Mouse (Mus musculus) stomach, embryonic 15.5 days (tissue): ENCODE measurements around the gene Zfhx3. TPM values are rescaled to one million over a fixed set of nuclear protein-coding genes. Genes with fewer than 3 reads are reported as not detected.

Experiments used
- ATAC-seq: fragments of 200-750 bp; cut with Nextera tagmentation; 2 replicates; pipeline ENCODE4 v1.8.0; 2017; ENCODE audit warnings: low read depth, moderate number of reproducible peaks, moderate TSS enrichment; ENCODE audit not compliant: insufficient read depth, low FRiP score
- H3K27ac ChIP-seq: fragments of 300-500 bp; sonication (generic); 2 replicates; pipeline ENCODE4 v1.5.1; 2015; ENCODE audit warnings: mild to moderate bottlenecking, inconsistent platforms
- H3K27me3 ChIP-seq: fragments of 300-500 bp; sonication (generic); replicated peaks from 2 replicates; pipeline ENCODE4 v1.6.1; 2015; ENCODE audit warnings: inconsistent platforms
- H3K36me3 ChIP-seq: fragments of 300-500 bp; sonication (generic); 2 replicates; pipeline ENCODE4 v1.6.1; 2015; ENCODE audit warnings: inconsistent platforms
- H3K4me1 ChIP-seq: fragments of 300-500 bp; sonication (generic); 2 replicates; pipeline ENCODE4 v1.6.1; 2015; ENCODE audit warnings: inconsistent platforms
- H3K4me2 ChIP-seq: fragments of 300-500 bp; sonication (generic); 2 replicates; pipeline ENCODE4 v1.6.1; 2015; ENCODE audit warnings: mild to moderate bottlenecking, inconsistent platforms
- H3K4me3 ChIP-seq: fragments of 300-500 bp; sonication (generic); replicated peaks from 2 replicates; pipeline ENCODE4 v1.5.1; 2015; ENCODE audit warnings: inconsistent platforms
- H3K9ac ChIP-seq: fragments of 300-500 bp; sonication (generic); 2 replicates; pipeline ENCODE4 v1.6.1; 2015; ENCODE audit warnings: inconsistent platforms
- H3K9me3 ChIP-seq: fragments of 300-500 bp; sonication (generic); 2 replicates; pipeline ENCODE4 v1.6.1; 2016; ENCODE audit warnings: inconsistent platforms
- WGBS: fragments of 180-500 bp; shearing (Covaris S2); methylation state at CpG from one replicate; pipeline ENCODE4 v1.1.7; 2015; 5-methylcytosine and 5-hydroxymethylcytosine counted together
- polyA plus RNA-seq: library from polyadenylated mRNA; unstranded; fragments of >200 nt; fragmentation: Nextera tagmentation; extraction: Ambion mirVana; gene quantifications from 2 replicates; pipeline ENCODE4 v1.2.1, GENCODE M21; 2015

Zfhx3 gene
- polyA plus RNA-seq, 1 experiment from 2014 or later: 12.9 TPM

- H3K4me3 ChIP-seq: no peak overlapping the region
- no peak overlapping the region for H3K27ac ChIP-seq
- no peaks in the 10 kb centered on the region for H3K36me3 ChIP-seq
- no peak for ATAC-seq
- H3K27me3 ChIP-seq: no peaks in the 10 kb centered on the region
- no peaks in the 10 kb centered on the region for H3K9me3 ChIP-seq
- H3K4me1 ChIP-seq: no peaks in the 10 kb centered on the region
- H3K9ac ChIP-seq: no peak overlapping the region
- WGBS: 66% methylated on average over 10 of the region's 10 CpGs
- no peak overlapping the region for H3K4me2 ChIP-seq
These were observed 635.9 kb downstream of the Zfhx3 start for GRCm38 (mm10) chr8:108578388-108578787.

DNA sequence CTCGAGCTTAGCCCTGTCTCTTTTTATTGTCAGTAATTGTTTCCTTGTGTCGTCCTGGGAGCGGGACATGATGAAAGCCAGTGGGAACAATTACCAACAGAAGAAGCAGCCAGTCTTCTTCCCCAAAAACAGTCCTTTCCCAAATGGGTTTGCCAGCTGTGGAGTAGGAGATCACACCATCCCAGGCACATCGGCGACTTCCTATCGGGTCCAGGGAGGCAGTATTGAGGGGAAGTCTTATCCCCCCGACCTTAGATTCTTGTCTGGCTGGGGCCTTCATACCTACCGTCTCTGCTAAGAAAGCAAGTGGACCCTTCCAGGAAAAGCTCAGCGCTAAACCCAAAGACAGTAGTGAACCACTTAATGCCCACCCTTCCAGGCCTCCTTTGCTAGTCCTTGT is 637.4 kb downstream of the Zfhx3 start:
- 75% methylated on average over 9 of the region's 9 CpGs for WGBS
- Histone ChIP-seq H3K27ac (no peak overlapping the region), H3K9me3 (no peaks in the 10 kb centered on the region), H3K9ac (no peak overlapping the region), H3K4me1 (no peaks in the 10 kb centered on the region), H3K36me3 (no peaks in the 10 kb centered on the region), H3K4me2 (no peak overlapping the region), H3K27me3 (no peaks in the 10 kb centered on the region), H3K4me3 (no peak overlapping the region)
- ATAC-seq: no peak

DNA sequence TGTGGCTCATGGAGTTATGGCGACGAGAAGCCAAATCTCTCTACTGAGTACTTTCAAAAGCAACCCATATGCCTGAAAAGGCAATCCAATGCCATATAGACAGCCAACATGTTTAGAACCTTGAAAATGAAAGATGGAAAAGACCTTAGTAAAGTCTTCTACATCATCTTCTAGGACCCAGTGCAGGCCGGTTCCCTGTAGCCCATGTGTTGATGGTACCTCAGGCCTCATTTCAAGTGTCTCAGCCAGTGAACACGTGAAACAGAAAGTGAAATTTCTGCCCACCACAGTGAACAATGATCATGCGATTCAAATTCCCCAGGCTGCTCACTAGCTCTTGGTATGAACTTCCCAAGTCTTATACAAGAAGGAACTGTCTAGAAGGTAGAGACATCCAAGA is 637.9 kb downstream of the Zfhx3 start:
- WGBS: 94% methylated on average over 5 of the region's 5 CpGs
- Histone ChIP-seq H3K4me2 (no peak overlapping the region), H3K27me3 (no peaks in the 10 kb centered on the region), H3K36me3 (no peaks in the 10 kb centered on the region), H3K9ac (no peak overlapping the region), H3K27ac (no peak overlapping the region), H3K4me1 (no peaks in the 10 kb centered on the region), H3K9me3 (no peaks in the 10 kb centered on the region), H3K4me3 (no peak overlapping the region)
- ATAC-seq: no peak

- Histone ChIP-seq H3K9ac (no peak overlapping the region), H3K27ac (no peak overlapping the region), H3K4me1 (no peaks in the 10 kb centered on the region), H3K4me2 (no peak overlapping the region), H3K9me3 (no peaks in the 10 kb centered on the region), H3K36me3 (no peaks in the 10 kb centered on the region), H3K4me3 (no peak overlapping the region), H3K27me3 (no peaks in the 10 kb centered on the region)
- ATAC-seq: no peak
- WGBS: 71% methylated on average over 6 of the region's 6 CpGs
These were observed 639.1 kb downstream of the Zfhx3 start for GRCm38 (mm10) chr8:108581557-108581956.

DNA sequence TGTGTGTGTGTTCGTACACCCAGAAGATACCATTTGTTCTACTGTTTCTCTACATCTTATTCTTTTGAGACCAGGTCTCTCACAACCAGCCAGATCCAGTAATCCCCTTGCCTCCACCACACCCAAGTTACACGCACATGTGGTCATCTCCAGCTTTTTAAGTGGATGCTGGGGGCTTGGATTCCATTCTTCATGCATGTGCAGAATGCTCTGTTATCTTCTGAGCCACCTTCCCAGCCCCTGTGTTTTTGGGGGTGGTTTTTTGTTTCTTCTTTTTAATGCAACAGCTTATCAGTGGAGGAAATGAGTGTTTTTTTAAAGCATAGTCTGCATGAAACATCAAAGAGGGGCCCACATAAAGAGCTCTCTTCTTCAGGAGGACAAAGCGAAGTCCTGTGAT is 639.8 kb downstream of the Zfhx3 start:
- H3K4me3 ChIP-seq: no peak overlapping the region
- no peaks in the 10 kb centered on the region for H3K9me3 ChIP-seq
- no peaks in the 10 kb centered on the region for H3K4me1 ChIP-seq
- ATAC-seq: no peak
- H3K27ac ChIP-seq: no peak overlapping the region
- no peak overlapping the region for H3K4me2 ChIP-seq
- H3K27me3 ChIP-seq: no peaks in the 10 kb centered on the region
- 83% methylated on average over 3 of the region's 3 CpGs for WGBS
- no peaks in the 10 kb centered on the region for H3K36me3 ChIP-seq
- no peak overlapping the region for H3K9ac ChIP-seq

DNA sequence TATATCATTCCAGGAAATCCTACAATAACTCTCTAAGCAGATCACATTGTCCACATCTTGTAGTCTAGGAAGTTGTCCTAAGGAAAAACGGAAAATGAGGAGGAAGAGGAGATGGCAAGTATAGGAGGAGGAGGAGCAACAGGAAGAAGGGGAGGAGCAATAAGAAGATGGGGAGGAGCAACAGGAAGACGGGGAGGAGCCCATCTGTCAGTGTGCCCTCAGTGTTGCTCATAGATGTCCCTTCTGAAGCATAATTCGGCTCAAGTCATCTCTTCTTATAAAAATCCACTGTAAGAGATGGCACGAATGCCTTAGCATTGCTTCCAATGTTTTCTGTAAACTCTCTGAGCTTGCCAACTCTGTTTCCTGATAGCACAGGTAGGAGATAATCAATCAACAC is 640.8 kb downstream of the Zfhx3 start:
- Histone ChIP-seq H3K4me3 (no peak overlapping the region), H3K4me1 (no peaks in the 10 kb centered on the region), H3K27me3 (no peaks in the 10 kb centered on the region), H3K9me3 (no peaks in the 10 kb centered on the region), H3K4me2 (no peak overlapping the region), H3K27ac (no peak overlapping the region), H3K36me3 (no peaks in the 10 kb centered on the region), H3K9ac (no peak overlapping the region)
- 86% methylated on average over 4 of the region's 4 CpGs for WGBS
- ATAC-seq: no peak

- no peaks in the 10 kb centered on the region for H3K9me3 ChIP-seq
- no peaks in the 10 kb centered on the region for H3K4me1 ChIP-seq
- H3K27me3 ChIP-seq: no peaks in the 10 kb centered on the region
- no peak overlapping the region for H3K4me2 ChIP-seq
- ATAC-seq: no peak
- H3K36me3 ChIP-seq: no peaks in the 10 kb centered on the region
- no peak overlapping the region for H3K27ac ChIP-seq
- WGBS: 78% methylated on average over 9 of the region's 9 CpGs
- H3K9ac ChIP-seq: no peak overlapping the region
- no peak overlapping the region for H3K4me3 ChIP-seq
These were observed 641.6 kb downstream of the Zfhx3 start for GRCm38 (mm10) chr8:108583867-108584661.

GRCm38 (mm10) chr8:108584662-108584978 is 642.2 kb downstream of the Zfhx3 start:
- WGBS: 70% methylated on average over 4 of the region's 4 CpGs
- Histone ChIP-seq H3K9me3 (no peaks in the 10 kb centered on the region), H3K9ac (no peak overlapping the region), H3K4me2 (no peak overlapping the region), H3K4me3 (no peak overlapping the region), H3K4me1 (no peaks in the 10 kb centered on the region), H3K27ac (no peak overlapping the region), H3K27me3 (no peaks in the 10 kb centered on the region), H3K36me3 (no peaks in the 10 kb centered on the region)
- no peak for ATAC-seq

DNA sequence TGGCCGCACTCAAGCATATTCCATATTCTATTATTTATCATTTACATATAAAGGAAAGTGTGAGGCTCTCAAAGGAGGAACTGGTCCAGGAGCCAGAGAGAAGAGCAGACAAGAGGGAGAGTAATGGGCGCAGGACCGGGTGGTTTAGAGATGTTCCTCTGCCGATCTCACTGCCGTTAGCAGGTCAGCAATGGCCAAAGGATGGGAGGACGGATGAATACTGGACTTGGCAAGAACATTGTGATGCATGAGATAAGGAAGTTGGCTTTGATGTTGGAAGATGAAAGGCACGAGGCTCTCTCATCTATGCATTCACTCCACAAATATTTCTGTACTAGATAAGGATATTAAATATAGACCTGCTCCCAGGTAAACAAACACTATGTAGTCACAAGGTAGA is 648.6 kb downstream of the Zfhx3 start:
- no peaks in the 10 kb centered on the region for H3K36me3 ChIP-seq
- no peaks in the 10 kb centered on the region for H3K9me3 ChIP-seq
- H3K4me2 ChIP-seq: no peak overlapping the region
- H3K27me3 ChIP-seq: no peaks in the 10 kb centered on the region
- H3K4me3 ChIP-seq: no peak overlapping the region
- 69% methylated on average over 7 of the region's 7 CpGs for WGBS
- no peak for ATAC-seq
- no peak overlapping the region for H3K27ac ChIP-seq
- no peak overlapping the region for H3K9ac ChIP-seq
- peaks cover 15% of the 10 kb centered on the region for H3K4me1 ChIP-seq

- no peak overlapping the region for H3K27ac ChIP-seq
- H3K4me3 ChIP-seq: no peak overlapping the region
- no peak overlapping the region for H3K9ac ChIP-seq
- no peaks in the 10 kb centered on the region for H3K36me3 ChIP-seq
- WGBS: 90% methylated on average over 11 of the region's 11 CpGs
- no peak for ATAC-seq
- H3K27me3 ChIP-seq: no peaks in the 10 kb centered on the region
- H3K9me3 ChIP-seq: no peaks in the 10 kb centered on the region
- H3K4me2 ChIP-seq: no peak overlapping the region
- H3K4me1 ChIP-seq: peaks cover 15% of the 10 kb centered on the region
These were observed 649.7 kb downstream of the Zfhx3 start for GRCm38 (mm10) chr8:108592028-108592724.

DNA sequence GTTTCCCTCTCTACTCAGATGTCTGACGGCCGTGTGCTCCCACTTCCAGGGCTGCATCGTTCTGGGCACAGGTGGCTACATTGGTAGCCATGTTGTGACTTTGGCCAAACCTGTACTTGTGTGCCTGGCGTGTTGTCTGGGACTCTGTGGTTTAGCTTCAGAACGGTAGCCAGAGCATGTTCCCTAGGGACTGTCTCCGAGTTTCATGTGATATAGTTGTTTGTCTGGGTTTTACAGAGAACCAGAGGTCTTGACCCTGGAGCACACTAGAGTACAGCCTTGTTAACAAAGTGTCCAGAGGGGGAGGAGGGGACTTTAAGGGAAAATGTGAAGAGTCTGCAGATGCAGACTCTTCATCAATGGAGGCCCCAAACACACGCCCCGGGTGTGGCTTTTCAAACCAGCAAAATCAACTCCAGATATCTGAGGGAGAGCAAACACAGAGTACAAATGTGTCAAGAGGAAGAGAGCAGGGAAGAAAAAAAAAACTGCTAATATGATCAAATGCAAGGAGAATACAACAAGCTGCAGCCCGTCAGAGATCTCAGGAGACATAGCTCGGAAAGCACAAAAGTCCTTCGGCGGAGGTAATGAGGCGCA is 650.6 kb downstream of the Zfhx3 start:
- WGBS: 63% methylated on average over 13 of the region's 13 CpGs
- Histone ChIP-seq H3K4me3 (no peak overlapping the region), H3K4me2 (no peak overlapping the region), H3K36me3 (no peaks in the 10 kb centered on the region), H3K9ac (no peak overlapping the region), H3K27me3 (no peaks in the 10 kb centered on the region), H3K27ac (peak overlapping the region; percentile 32; the same call in 1 of the 2 replicates), H3K9me3 (no peaks in the 10 kb centered on the region), H3K4me1 (peaks cover 15% of the 10 kb centered on the region)
- no peak for ATAC-seq

GRCm38 (mm10) chr8:108593891-108594290 is 651.4 kb downstream of the Zfhx3 start:
- H3K9ac ChIP-seq: no peak overlapping the region
- peak; percentile 29; the same call in 1 of the 2 replicates for ATAC-seq

More at GRCm38 (mm10) chr8:108593891-108594290, 651.4 kb downstream of the Zfhx3 start:
- no peaks in the 10 kb centered on the region for H3K9me3 ChIP-seq
- WGBS: 46% methylated on average over 9 of the region's 9 CpGs
- peaks cover 15% of the 10 kb centered on the region for H3K4me1 ChIP-seq
- no peaks in the 10 kb centered on the region for H3K36me3 ChIP-seq
- H3K4me2 ChIP-seq: no peak overlapping the region; the same call in 1 of the 2 replicates
- no peaks in the 10 kb centered on the region for H3K27me3 ChIP-seq
- peak overlapping the region; percentile 57; the same call in 1 of the 2 replicates for H3K27ac ChIP-seq
- no peak overlapping the region for H3K4me3 ChIP-seq
